Mouse (Mus musculus): ENCODE measurements at regions not wholly inside any gene's neighbourhood (a gene's known extent, or its start where the extent isn't known, plus 50 kb on each side); places are given as distances from the start of the nearest gene placed in this dataset.

- peak; percentile 53 to 73 for DNase-seq (ENCODE audit: low spot score in 2 of 2)
Measured at GRCm38 (mm10) chr2:166206396-166207144, 51.1 kb upstream of the Sulf2 start.

Measured in layer of hippocampus, postnatal 14 days (tissue).